Mouse (Mus musculus): ENCODE data around the gene 4930402H24Rik. TPM values are rescaled to one million over a fixed set of nuclear protein-coding genes. Genes with fewer than 3 reads are reported as not detected.
A peak's percentile ranks its signal among the peaks of the same experiment; 100 is the strongest.

The 4930402H24Rik gene
- total and polyA plus RNA-seq, 3 experiments, result 3.4 to 16.7 (median 11.8) TPM

DNA sequence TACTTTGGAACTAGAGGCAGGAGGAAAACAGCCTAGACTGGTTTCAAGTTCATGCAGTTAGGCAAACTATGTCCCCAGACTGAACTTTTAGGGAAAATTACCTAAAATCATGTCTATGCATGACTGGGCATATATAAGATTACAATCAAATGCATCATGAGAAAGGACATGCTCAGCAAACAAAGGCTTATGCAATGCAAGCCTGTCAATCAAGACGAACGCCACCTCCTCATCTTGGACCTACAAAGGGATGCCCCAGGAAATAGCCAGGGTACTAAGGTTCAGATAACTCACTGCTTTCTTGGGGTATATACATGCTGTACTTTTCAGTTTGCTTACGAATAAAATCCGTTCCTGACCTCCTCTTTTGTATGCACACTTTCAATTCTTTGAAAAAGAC is 57.9 kb downstream of the 4930402H24Rik start:
- no peaks in the 10 kb centered on the region for H3K4me1 ChIP-seq (ENCODE audit: insufficient read depth, low read depth, low read length)
- H3K4me3 ChIP-seq (ENCODE audit: low read depth, low read length), result no peak overlapping the region
- no peak for TF ChIP-seq GATA1 (IDR thresholded peaks at IDR 0.05; ENCODE audit: borderline replicate concordance, low read length)
- TF ChIP-seq TAL1 (conservative IDR thresholded peaks at IDR 0.05; ENCODE audit: low read depth, low read length), result no peak
- TF ChIP-seq POLR2AphosphoS5 (IDR thresholded peaks at IDR 0.05; ENCODE audit: insufficient replicate concordance, low read depth, low read length), result no peak
- TF ChIP-seq GATA2 (IDR thresholded peaks at IDR 0.05; ENCODE audit: borderline replicate concordance, low read depth, low read length), result no peak
- TF ChIP-seq CTCF (IDR thresholded peaks at IDR 0.05; ENCODE audit: low read depth, low read length), result no peak
- DNase-seq (ENCODE audit: low spot score) (no peak), ATAC-seq (ENCODE audit: extremely low read depth, insufficient number of reproducible peaks, low FRiP score, poor library complexity, severe bottlenecking) (no peak)
- H3K36me3 ChIP-seq (replicated peaks), result no peaks in the 10 kb centered on the region
- no peaks in the 10 kb centered on the region for H3K9me3 ChIP-seq (replicated peaks)
- H3K27me3 ChIP-seq (ENCODE audit: insufficient read depth, low read length), result peaks cover 24% of the 10 kb centered on the region

DNA sequence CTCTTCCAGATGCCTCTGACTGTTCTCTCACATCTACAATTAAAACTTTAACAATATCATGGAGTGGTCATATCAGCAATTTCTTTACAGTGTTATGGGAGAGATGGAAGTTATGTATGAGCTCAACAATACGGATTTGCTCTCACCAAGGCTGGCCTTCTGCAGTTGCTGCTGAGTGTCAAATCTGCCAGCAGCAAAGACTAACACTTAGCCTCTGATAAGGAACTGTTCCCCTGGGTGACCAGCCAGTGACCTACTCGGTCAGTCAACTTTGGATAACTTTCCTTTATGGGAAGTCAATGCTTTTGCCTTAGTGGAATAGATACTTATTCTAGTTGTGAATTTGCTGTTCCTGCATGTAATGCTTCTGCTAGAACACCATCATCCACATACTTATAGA is 62.6 kb downstream of the 4930402H24Rik start:
- peaks cover 16% of the 10 kb centered on the region for H3K4me1 ChIP-seq (ENCODE audit: insufficient read depth, low read depth, low read length)
- TF ChIP-seq TAL1 (conservative IDR thresholded peaks at IDR 0.05; ENCODE audit: low read depth, low read length) (no peak), POLR2AphosphoS5 (IDR thresholded peaks at IDR 0.05; ENCODE audit: insufficient replicate concordance, low read depth, low read length) (no peak), GATA1 (IDR thresholded peaks at IDR 0.05; ENCODE audit: borderline replicate concordance, low read length) (no peak), CTCF (IDR thresholded peaks at IDR 0.05; ENCODE audit: low read depth, low read length) (no peak), GATA2 (IDR thresholded peaks at IDR 0.05; ENCODE audit: borderline replicate concordance, low read depth, low read length) (no peak)
- no peaks in the 10 kb centered on the region for H3K9me3 ChIP-seq (replicated peaks)
- DNase-seq (ENCODE audit: low spot score) (no peak), ATAC-seq (ENCODE audit: extremely low read depth, insufficient number of reproducible peaks, low FRiP score, poor library complexity, severe bottlenecking) (no peak)
- H3K27me3 ChIP-seq (ENCODE audit: insufficient read depth, low read length), result peaks cover 29% of the 10 kb centered on the region
- no peaks in the 10 kb centered on the region for H3K36me3 ChIP-seq (replicated peaks)
- H3K4me3 ChIP-seq (ENCODE audit: low read depth, low read length), result no peak overlapping the region

DNA sequence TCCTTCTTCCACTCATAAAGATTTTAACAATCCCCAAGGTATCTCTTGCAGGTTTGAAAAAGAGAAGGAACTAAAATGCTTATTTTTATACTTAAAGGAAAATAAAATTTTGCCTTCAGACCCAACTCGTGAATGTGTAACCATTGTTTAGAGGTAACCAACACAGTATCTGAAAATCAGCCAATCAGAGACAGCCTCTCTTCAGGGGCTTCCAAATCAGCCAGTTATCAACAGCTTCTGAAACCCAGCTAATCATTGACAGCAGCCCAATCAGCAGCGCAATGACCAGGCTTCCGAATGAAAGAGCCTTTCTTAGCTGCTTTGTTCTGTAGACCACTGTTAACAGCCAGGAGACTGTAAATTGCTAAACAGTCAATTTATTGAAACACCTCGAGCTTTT is 65.4 kb downstream of the 4930402H24Rik start:
- H3K27me3 ChIP-seq (ENCODE audit: insufficient read depth, low read length), result peaks cover 26% of the 10 kb centered on the region
- no peaks in the 10 kb centered on the region for H3K9me3 ChIP-seq (replicated peaks)
- ATAC-seq (ENCODE audit: extremely low read depth, insufficient number of reproducible peaks, low FRiP score, poor library complexity, severe bottlenecking) (no peak), DNase-seq (ENCODE audit: low spot score) (no peak)
- H3K36me3 ChIP-seq (replicated peaks), result peaks cover 2% of the 10 kb centered on the region
- no peak overlapping the region for H3K4me3 ChIP-seq (ENCODE audit: low read depth, low read length)
- peaks cover 16% of the 10 kb centered on the region for H3K4me1 ChIP-seq (ENCODE audit: insufficient read depth, low read depth, low read length)
- TF ChIP-seq GATA1 (IDR thresholded peaks at IDR 0.05; ENCODE audit: borderline replicate concordance, low read length) (no peak), TAL1 (conservative IDR thresholded peaks at IDR 0.05; ENCODE audit: low read depth, low read length) (no peak), POLR2AphosphoS5 (IDR thresholded peaks at IDR 0.05; ENCODE audit: insufficient replicate concordance, low read depth, low read length) (no peak), GATA2 (IDR thresholded peaks at IDR 0.05; ENCODE audit: borderline replicate concordance, low read depth, low read length) (no peak), CTCF (IDR thresholded peaks at IDR 0.05; ENCODE audit: low read depth, low read length) (no peak)

DNA sequence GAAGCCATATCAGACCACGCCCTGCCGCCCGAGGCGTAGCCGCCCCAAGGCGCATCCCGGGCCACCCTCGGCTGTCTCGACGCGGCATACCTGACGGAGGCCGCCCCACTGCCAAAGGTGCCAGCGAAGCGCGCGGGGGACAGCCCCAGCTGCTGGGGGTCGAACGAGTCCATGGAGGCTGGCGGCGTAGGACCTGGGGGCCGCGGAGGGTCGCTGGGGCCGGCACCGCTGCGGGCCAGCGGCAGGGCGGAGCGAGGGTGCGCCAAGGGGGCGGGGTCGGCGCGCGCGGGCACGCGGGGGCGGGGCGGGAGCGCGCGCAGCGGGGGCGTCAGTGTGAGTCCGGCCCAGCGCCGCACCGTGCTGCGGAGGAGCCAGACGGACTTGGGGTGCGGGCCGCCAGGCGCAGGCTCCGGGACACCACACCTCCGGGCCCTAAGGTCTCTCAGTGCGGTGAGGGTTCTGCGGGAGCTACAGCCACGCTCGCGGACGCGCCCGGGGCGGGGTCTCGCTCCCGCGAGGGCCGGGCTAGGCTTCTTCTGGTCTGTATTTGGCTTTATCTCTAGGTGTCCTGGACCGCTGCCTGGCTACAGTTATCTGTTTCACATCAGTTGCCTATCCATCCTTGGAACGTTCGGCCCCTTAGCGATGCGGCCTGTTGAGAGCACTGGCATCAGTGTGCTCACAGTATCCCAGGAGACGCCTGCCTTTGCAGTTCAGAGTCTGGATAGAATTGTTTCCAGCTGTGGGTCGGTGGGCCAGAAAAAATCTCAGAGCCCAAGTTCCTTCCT is 66.1 kb downstream of the 4930402H24Rik start:
- Histone ChIP-seq H3K9me3 (replicated peaks) (no peaks in the 10 kb centered on the region), H3K27me3 (ENCODE audit: insufficient read depth, low read length) (peaks cover 21% of the 10 kb centered on the region), H3K36me3 (replicated peaks) (peaks cover 2% of the 10 kb centered on the region), H3K4me3 (ENCODE audit: low read depth, low read length) (peak overlapping the region; percentile 90), H3K4me1 (ENCODE audit: insufficient read depth, low read depth, low read length) (peaks cover 16% of the 10 kb centered on the region)
- TF ChIP-seq GATA1 (IDR thresholded peaks at IDR 0.05; ENCODE audit: borderline replicate concordance, low read length) (no peak), GATA2 (IDR thresholded peaks at IDR 0.05; ENCODE audit: borderline replicate concordance, low read depth, low read length) (no peak), POLR2AphosphoS5 (IDR thresholded peaks at IDR 0.05; ENCODE audit: insufficient replicate concordance, low read depth, low read length) (no peak), TAL1 (conservative IDR thresholded peaks at IDR 0.05; ENCODE audit: low read depth, low read length) (no peak), CTCF (IDR thresholded peaks at IDR 0.05; ENCODE audit: low read depth, low read length) (no peak)
- DNase-seq (ENCODE audit: low spot score) (peak; percentile 76), ATAC-seq (ENCODE audit: extremely low read depth, insufficient number of reproducible peaks, low FRiP score, poor library complexity, severe bottlenecking) (peak; percentile 71)

DNA sequence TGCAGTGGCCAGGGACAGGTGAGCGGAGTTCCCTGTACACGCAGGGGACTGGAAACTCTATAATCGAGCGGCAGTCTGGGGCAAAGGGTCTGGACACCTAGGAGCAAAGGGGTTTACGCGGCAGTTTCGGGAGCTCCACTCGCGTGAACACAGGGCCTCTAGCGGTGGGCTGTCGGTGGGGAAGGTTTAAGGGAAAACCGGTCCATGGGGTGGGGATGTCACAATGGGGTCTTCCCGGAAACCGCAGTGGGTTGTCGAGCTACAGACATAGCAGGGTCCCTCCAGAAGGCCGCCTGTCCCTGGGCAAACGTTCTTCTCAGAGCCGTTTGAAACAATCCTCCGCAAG is 66.7 kb downstream of the 4930402H24Rik start:
- DNase-seq (ENCODE audit: low spot score) (peak; percentile 49), ATAC-seq (ENCODE audit: extremely low read depth, insufficient number of reproducible peaks, low FRiP score, poor library complexity, severe bottlenecking) (peak; percentile 55)
- Histone ChIP-seq H3K27me3 (ENCODE audit: insufficient read depth, low read length) (peaks cover 21% of the 10 kb centered on the region), H3K9me3 (replicated peaks) (no peaks in the 10 kb centered on the region), H3K36me3 (replicated peaks) (peaks cover 2% of the 10 kb centered on the region), H3K4me3 (ENCODE audit: low read depth, low read length) (peak overlapping the region; percentile 90), H3K4me1 (ENCODE audit: insufficient read depth, low read depth, low read length) (peaks cover 16% of the 10 kb centered on the region)
- TF ChIP-seq POLR2AphosphoS5 (IDR thresholded peaks at IDR 0.05; ENCODE audit: insufficient replicate concordance, low read depth, low read length), result no peak
- TF ChIP-seq CTCF (IDR thresholded peaks at IDR 0.05; ENCODE audit: low read depth, low read length), result no peak
- TF ChIP-seq GATA2 (IDR thresholded peaks at IDR 0.05; ENCODE audit: borderline replicate concordance, low read depth, low read length), result no peak
- no peak for TF ChIP-seq TAL1 (conservative IDR thresholded peaks at IDR 0.05; ENCODE audit: low read depth, low read length)
- no peak for TF ChIP-seq GATA1 (IDR thresholded peaks at IDR 0.05; ENCODE audit: borderline replicate concordance, low read length)

DNA sequence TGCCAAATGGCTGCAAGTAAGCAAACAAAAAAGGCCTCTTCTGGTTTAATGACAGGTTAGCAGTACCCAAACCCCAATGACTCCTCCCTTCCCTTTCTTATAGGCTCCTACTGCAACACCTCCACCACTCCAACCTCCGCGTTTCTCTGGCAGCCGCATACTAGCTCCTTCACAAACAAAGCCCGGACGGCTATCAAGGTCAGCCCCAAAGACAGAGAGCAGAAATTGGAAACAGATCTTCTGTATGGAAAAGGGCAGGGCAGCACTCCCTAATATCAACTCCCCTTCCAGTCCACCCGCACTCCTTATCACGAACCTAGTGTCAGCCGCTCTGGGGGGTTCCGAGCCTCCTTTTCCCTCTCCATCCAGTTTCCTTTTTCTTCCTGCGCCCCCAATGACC is 67.1 kb downstream of the 4930402H24Rik start:
- Histone ChIP-seq H3K36me3 (replicated peaks) (peaks cover 2% of the 10 kb centered on the region), H3K27me3 (ENCODE audit: insufficient read depth, low read length) (peaks cover 19% of the 10 kb centered on the region), H3K9me3 (replicated peaks) (no peaks in the 10 kb centered on the region), H3K4me1 (ENCODE audit: insufficient read depth, low read depth, low read length) (peaks cover 16% of the 10 kb centered on the region), H3K4me3 (ENCODE audit: low read depth, low read length) (peak overlapping the region; percentile 90)
- TF ChIP-seq GATA2 (IDR thresholded peaks at IDR 0.05; ENCODE audit: borderline replicate concordance, low read depth, low read length) (no peak), POLR2AphosphoS5 (IDR thresholded peaks at IDR 0.05; ENCODE audit: insufficient replicate concordance, low read depth, low read length) (no peak), CTCF (IDR thresholded peaks at IDR 0.05; ENCODE audit: low read depth, low read length) (no peak), GATA1 (IDR thresholded peaks at IDR 0.05; ENCODE audit: borderline replicate concordance, low read length) (no peak), TAL1 (conservative IDR thresholded peaks at IDR 0.05; ENCODE audit: low read depth, low read length) (no peak)
- ATAC-seq (ENCODE audit: extremely low read depth, insufficient number of reproducible peaks, low FRiP score, poor library complexity, severe bottlenecking), result 0 out of 2 replicates have a peak, but pooled peaks have one; percentile 30
- no peak for DNase-seq (ENCODE audit: low spot score)
